Mouse (Mus musculus) NIH3T3 (cell line): Measurements from ENCODE around the gene Hist1h2ad.
A peak's percentile ranks its signal among the peaks of the same experiment; 100 is the strongest.

Experiments used
- DNase-seq: peaks from one replicate; pipeline ENCODE4 v3.0.0-alpha.2; 2012; ENCODE audit warnings: low read depth

The Hist1h2ad gene

DNA sequence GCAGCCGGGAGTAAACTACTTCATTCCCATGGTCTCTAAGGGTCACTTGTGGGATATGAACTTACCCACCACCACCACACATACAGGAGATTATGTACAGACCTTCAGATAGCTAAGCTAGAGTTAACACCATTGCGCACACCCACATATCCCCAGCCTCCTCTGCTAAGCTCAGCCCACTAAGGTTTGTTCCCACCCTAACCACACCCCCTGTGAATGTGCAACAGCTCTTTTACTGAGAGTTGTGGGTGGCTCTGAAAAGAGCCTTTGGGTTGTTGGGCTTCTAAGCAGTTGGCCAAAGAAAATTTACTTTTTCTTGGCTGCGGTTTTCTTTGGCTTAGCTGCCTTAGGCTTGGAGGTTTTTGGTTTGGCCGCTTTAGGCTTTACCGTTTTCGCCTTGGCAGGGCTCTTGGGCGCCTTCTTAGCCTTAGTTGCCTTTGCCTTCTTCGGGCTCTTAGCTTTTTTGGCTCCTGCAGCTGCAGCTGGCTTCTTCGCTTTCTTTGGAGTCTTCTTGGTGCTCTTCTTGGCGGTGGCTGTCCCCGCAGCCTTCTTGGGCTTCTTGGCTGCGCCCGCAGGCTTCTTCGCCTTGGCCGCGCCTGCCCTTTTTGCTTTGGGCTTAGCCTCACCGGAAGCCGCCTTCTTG lies 47.5 kb downstream of the Hist1h2ad start:
- peak; percentile 82 for DNase-seq

DNA sequence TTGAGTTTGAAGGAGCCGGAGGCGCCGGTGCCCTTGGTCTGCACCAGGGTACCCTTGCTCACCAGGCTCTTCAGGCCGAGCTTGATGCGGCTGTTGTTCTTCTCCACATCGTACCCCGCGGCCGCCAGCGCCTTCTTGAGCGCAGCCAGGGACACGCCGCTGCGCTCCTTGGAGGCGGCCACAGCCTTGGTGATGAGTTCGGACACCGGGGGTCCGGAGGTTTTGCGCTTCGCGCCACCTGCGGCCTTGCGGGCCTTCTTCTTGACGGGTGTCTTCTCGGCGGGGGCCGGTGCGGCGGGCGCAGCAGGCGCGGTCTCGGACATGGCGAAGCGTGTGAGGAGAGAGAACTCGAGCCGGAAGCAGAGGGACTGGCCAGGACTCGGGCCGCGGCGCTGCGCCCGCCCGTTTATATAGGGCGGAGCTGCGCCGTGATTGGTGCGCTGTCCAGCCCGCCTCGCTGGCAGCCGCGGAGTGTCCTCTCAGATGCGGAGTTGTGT lies 48.0 kb downstream of the Hist1h2ad start, which contains the start of gene Hist1h1e:
Gene Hist1h1e (minus strand): TSS at position 384 of the 497 bp plus-strand sequence.
- DNase-seq: peak; percentile 94

DNA sequence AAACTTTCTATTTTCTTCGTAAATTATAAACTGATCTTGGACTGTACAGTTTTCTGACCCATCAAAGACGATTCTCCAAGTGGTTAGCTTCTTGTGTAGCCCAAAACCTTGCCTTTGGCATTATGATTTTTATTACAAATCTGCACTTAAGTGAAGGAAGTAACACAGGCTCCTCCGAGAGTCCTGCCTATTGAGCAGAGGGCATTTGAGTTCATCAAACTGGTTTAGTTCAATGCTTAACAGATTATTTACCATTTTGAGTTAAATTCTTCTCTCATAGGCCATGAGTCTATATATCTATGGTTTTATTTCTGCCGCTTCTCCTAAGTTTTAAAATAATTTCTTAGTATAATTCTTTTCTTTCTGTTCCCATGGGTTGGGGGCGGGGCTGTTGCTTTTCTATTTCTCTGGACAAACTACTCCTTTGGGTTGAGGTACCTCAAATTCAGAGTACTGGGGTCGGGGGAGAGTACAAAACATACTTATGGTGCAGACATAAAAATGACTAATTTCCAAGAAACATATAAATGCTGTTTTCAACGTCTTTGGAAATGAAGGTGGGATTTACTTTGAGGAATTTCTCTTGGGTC lies 48.8 kb downstream of the Hist1h2ad start:
- DNase-seq: peak; percentile 26
